Mouse (Mus musculus) intestine, embryonic 14.5 days (tissue): ENCODE measurements at regions not wholly inside any gene's neighbourhood (a gene's known extent, or its start where the extent isn't known, plus 50 kb on each side); places are given as distances from the start of the nearest gene placed in this dataset.

Source experiments
- ATAC-seq: fragments of 200-750 bp; cut with Nextera tagmentation; replicated peaks from 2 replicates; pipeline ENCODE4 v1.8.0; 2017; ENCODE audit warnings: low read depth, moderate number of reproducible peaks, moderate TSS enrichment, moderate library complexity; ENCODE audit not compliant: low FRiP score, low TSS enrichment
- DNase-seq: peaks from one replicate; pipeline ENCODE4 v3.0.0-alpha.2; 2018; ENCODE audit warnings: low spot score
- H3K27ac ChIP-seq: fragments of 300-500 bp; sonication (generic); 2 replicates; pipeline ENCODE4 v1.5.1; 2014; ENCODE audit warnings: low read depth, mild to moderate bottlenecking, control low read depth
- H3K27me3 ChIP-seq: fragments of 300-500 bp; sonication (generic); replicated peaks from 2 replicates; pipeline ENCODE4 v1.6.1; 2014; ENCODE audit warnings: low read length, control low read depth; ENCODE audit not compliant: control insufficient read depth, insufficient read depth
- H3K36me3 ChIP-seq: fragments of 300-500 bp; sonication (generic); 2 replicates; pipeline ENCODE4 v1.6.1; 2014; ENCODE audit warnings: low read length, control low read depth; ENCODE audit not compliant: control insufficient read depth, insufficient read depth
- H3K4me1 ChIP-seq: fragments of 300-500 bp; sonication (generic); replicated peaks from 2 replicates; pipeline ENCODE4 v1.6.1; 2014; ENCODE audit warnings: low read length, control low read depth, mixed read lengths; ENCODE audit not compliant: control insufficient read depth, insufficient read depth
- H3K4me2 ChIP-seq: fragments of 300-500 bp; sonication (generic); 2 replicates; pipeline ENCODE4 v1.6.1; 2014; ENCODE audit warnings: low read length
- H3K4me3 ChIP-seq: fragments of 300-500 bp; sonication (generic); 2 replicates; pipeline ENCODE4 v1.5.1; 2014; ENCODE audit warnings: low read depth, low read length, control low read depth, mixed read lengths
- H3K9ac ChIP-seq: fragments of 300-500 bp; sonication (generic); 2 replicates; pipeline ENCODE4 v1.6.1; 2014; ENCODE audit warnings: mild to moderate bottlenecking, low read length
- H3K9me3 ChIP-seq: fragments of 300-500 bp; sonication (generic); 2 replicates; pipeline ENCODE4 v1.6.1; 2016; ENCODE audit warnings: low read length, control low read depth; ENCODE audit not compliant: control insufficient read depth
- WGBS: fragments of 180-500 bp; shearing (Covaris S2); extraction: QIAGEN DNeasy Blood & Tissue Kit; methylation state at CpG from one replicate; pipeline ENCODE4 v1.1.7; 2014; 5-methylcytosine and 5-hydroxymethylcytosine counted together

- WGBS: 84% methylated on average over 9 of the region's 9 CpGs
Measured at GRCm38 (mm10) chr6:97699054-97699751, 81.9 kb upstream of the Frmd4b start.

GRCm38 (mm10) chr6:97693281-97693680 is 75.9 kb upstream of the Frmd4b start:
- Histone ChIP-seq H3K27me3 (no peaks in the 10 kb centered on the region), H3K9ac (no peak overlapping the region), H3K36me3 (no peaks in the 10 kb centered on the region), H3K4me2 (no peak overlapping the region), H3K27ac (no peak overlapping the region), H3K9me3 (no peaks in the 10 kb centered on the region), H3K4me1 (no peaks in the 10 kb centered on the region), H3K4me3 (no peak overlapping the region)
- 88% methylated on average over 8 of the region's 8 CpGs for WGBS
- no peak for DNase-seq
- ATAC-seq: no peak

More at GRCm38 (mm10) chr6:97699054-97699751, 81.9 kb upstream of the Frmd4b start:
- DNase-seq (no peak), ATAC-seq (no peak)
- H3K9me3 ChIP-seq: no peaks in the 10 kb centered on the region
- H3K27ac ChIP-seq: no peak overlapping the region
- H3K4me2 ChIP-seq: no peak overlapping the region
- H3K4me1 ChIP-seq: no peaks in the 10 kb centered on the region
- no peaks in the 10 kb centered on the region for H3K27me3 ChIP-seq
- no peak overlapping the region for H3K4me3 ChIP-seq
- H3K36me3 ChIP-seq: no peaks in the 10 kb centered on the region
- no peak overlapping the region for H3K9ac ChIP-seq

- Histone ChIP-seq H3K4me3 (no peak overlapping the region), H3K9ac (no peak overlapping the region), H3K36me3 (no peaks in the 10 kb centered on the region), H3K4me2 (no peak overlapping the region), H3K9me3 (no peaks in the 10 kb centered on the region), H3K27me3 (no peaks in the 10 kb centered on the region), H3K27ac (no peak overlapping the region), H3K4me1 (no peaks in the 10 kb centered on the region)
- 84% methylated on average over 3 of the region's 3 CpGs for WGBS
- DNase-seq (no peak), ATAC-seq (no peak)
Measured at GRCm38 (mm10) chr6:97691136-97691535, 73.8 kb upstream of the Frmd4b start.

GRCm38 (mm10) chr6:97684335-97684734 is 67.0 kb upstream of the Frmd4b start:
- no peaks in the 10 kb centered on the region for H3K4me1 ChIP-seq
- H3K27me3 ChIP-seq: no peaks in the 10 kb centered on the region
- H3K4me3 ChIP-seq: no peak overlapping the region
- ATAC-seq: no peak
- WGBS: 66% methylated on average over 7 of the region's 7 CpGs
- H3K36me3 ChIP-seq: no peaks in the 10 kb centered on the region
- no peak for DNase-seq
- H3K27ac ChIP-seq: no peak overlapping the region
- H3K9me3 ChIP-seq: no peaks in the 10 kb centered on the region
- H3K9ac ChIP-seq: no peak overlapping the region
- H3K4me2 ChIP-seq: no peak overlapping the region

- H3K27ac ChIP-seq: no peak overlapping the region
- WGBS: 77% methylated on average over 1 of the region's 1 CpGs
- H3K9ac ChIP-seq: no peak overlapping the region
- no peak for ATAC-seq
- no peak overlapping the region for H3K4me3 ChIP-seq
- H3K9me3 ChIP-seq: no peaks in the 10 kb centered on the region
- no peaks in the 10 kb centered on the region for H3K27me3 ChIP-seq
- DNase-seq: no peak
- no peak overlapping the region for H3K4me2 ChIP-seq
- no peaks in the 10 kb centered on the region for H3K36me3 ChIP-seq
- no peaks in the 10 kb centered on the region for H3K4me1 ChIP-seq
Measured at GRCm38 (mm10) chr6:97682213-97682612, 64.9 kb upstream of the Frmd4b start.

GRCm38 (mm10) chr6:97675181-97675756 is 57.9 kb upstream of the Frmd4b start:
- no peak for DNase-seq
- Histone ChIP-seq H3K27me3 (no peaks in the 10 kb centered on the region), H3K4me2 (no peak overlapping the region), H3K9me3 (no peaks in the 10 kb centered on the region), H3K27ac (no peak overlapping the region), H3K36me3 (no peaks in the 10 kb centered on the region), H3K9ac (no peak overlapping the region), H3K4me1 (no peaks in the 10 kb centered on the region), H3K4me3 (no peak overlapping the region)
- WGBS: 76% methylated on average over 5 of the region's 5 CpGs
- no peak for ATAC-seq

- WGBS: 28% methylated on average over 5 of the region's 5 CpGs
- DNase-seq (no peak), ATAC-seq (no peak)
- H3K4me1 ChIP-seq: no peaks in the 10 kb centered on the region
- H3K9me3 ChIP-seq: no peaks in the 10 kb centered on the region
- H3K36me3 ChIP-seq: no peaks in the 10 kb centered on the region
- H3K27ac ChIP-seq: no peak overlapping the region
- H3K9ac ChIP-seq: no peak overlapping the region
- no peaks in the 10 kb centered on the region for H3K27me3 ChIP-seq
- H3K4me3 ChIP-seq: no peak overlapping the region
- H3K4me2 ChIP-seq: no peak overlapping the region
Measured at GRCm38 (mm10) chr6:97666818-97667629, 49.7 kb upstream of the Frmd4b start.
